ENCODE assay signal across 8 mouse cellular contexts in the genomic region with DNA sequence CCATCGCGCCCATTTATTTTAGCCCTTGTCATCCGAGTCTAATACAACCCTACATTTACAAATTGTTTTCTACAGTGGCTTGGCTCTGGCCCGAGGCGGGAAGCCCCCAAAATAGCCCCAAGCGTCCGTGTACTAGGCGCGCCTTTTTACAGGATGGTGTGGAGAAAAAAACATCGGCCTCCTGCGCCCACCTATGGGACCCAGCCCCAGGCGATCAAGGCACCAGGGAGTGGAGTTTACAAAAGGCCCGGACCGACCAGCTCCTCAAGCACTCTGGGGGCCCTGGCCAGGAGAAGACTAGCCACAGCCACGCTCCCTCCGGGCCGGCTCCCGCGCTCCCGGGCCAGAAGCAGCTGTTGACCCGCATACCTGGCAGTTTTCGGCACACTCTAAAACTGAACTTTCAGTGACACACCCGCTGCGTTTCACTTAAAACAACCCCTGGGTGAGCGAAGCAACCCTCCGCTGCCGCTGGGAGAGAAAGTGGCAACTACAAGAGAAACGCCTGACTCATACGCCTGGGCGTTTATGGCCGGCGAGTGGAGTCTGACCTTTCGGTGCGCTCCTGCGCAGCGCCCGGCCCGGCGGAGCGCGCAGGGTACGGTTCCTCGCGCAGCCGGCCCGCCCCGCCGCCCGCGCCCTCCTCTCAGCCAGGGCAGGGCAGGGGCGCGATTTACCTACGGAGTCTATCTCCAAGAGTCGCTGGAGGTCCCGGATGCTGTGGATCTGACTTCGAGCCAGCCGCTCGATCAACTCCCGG. TPM values are rescaled to one million over a fixed set of nuclear protein-coding genes. Genes with fewer than 3 reads are reported as not detected.
DNase-seq lines count a peak whose midpoint lies in the region; ATAC-seq and TF ChIP-seq lines count a peak whose summit lies in the region.

No protein-coding gene starts in this region.

- peak overlapping the region; percentile 74 for H3K4me3 ChIP-seq in kidney, postnatal 0 days (replicated peaks; ENCODE audit: low read depth, low read length)
- H3K4me3 ChIP-seq in midbrain, embryonic 13.5 days (replicated peaks): peak overlapping the region; percentile 68

- peak overlapping the region; percentile 91 for H3K9ac ChIP-seq in kidney, postnatal 0 days (ENCODE audit: low read depth, low read length)
- H3K9ac ChIP-seq in midbrain, embryonic 13.5 days (replicated peaks): peak overlapping the region; percentile 82; the same call in 1 of the 2 replicates

- H3K4me1 ChIP-seq in kidney, postnatal 0 days (replicated peaks; ENCODE audit: insufficient read depth, low read length): peaks cover 19% of the 10 kb centered on the region
- H3K4me1 ChIP-seq in midbrain, embryonic 13.5 days (replicated peaks): peaks cover 62% of the 10 kb centered on the region

- peak overlapping the region; percentile 97 for H3K27ac ChIP-seq in kidney, postnatal 0 days
- H3K27ac ChIP-seq in midbrain, embryonic 13.5 days: no peak overlapping the region

- peak; percentile 30 to 46 for DNase-seq in cerebellum, postnatal 25 days
- DNase-seq in adrenal gland, postnatal 25 days: peak; percentile 64
- peak; percentile 48 for DNase-seq in gastrocnemius, postnatal 25 days
- peak; percentile 46 for DNase-seq in kidney, postnatal 0 days (ENCODE audit: low spot score)
- no peak for DNase-seq in spleen, postnatal 10 days (ENCODE audit: low spot score in 2 of 2)
- no peak for DNase-seq in frontal cortex, postnatal 10 days (ENCODE audit: low spot score in 2 of 2)

- H3K36me3 ChIP-seq in kidney, postnatal 0 days (ENCODE audit: insufficient read depth, low read length): no peaks in the 10 kb centered on the region
- no peaks in the 10 kb centered on the region for H3K36me3 ChIP-seq in midbrain, embryonic 13.5 days

- 0 out of 2 replicates have a peak, but pooled peaks cover 9% of the 10 kb centered on the region for H3K27me3 ChIP-seq in kidney, postnatal 0 days (ENCODE audit: insufficient read depth, low read length)
- H3K27me3 ChIP-seq in midbrain, embryonic 13.5 days: peaks cover 73% of the 10 kb centered on the region

- 9% methylated on average over 57 of the region's 59 CpGs for WGBS in kidney, postnatal 0 days
- 1% methylated on average over 59 of the region's 59 CpGs for WGBS in midbrain, embryonic 13.5 days

- peak overlapping the region; percentile 94 for H3K4me2 ChIP-seq in kidney, postnatal 0 days (ENCODE audit: low read length)
- H3K4me2 ChIP-seq in midbrain, embryonic 13.5 days (replicated peaks): peak overlapping the region; percentile 95

- H3K9me3 ChIP-seq in kidney, postnatal 0 days (replicated peaks; ENCODE audit: low read length): no peaks in the 10 kb centered on the region
- no peaks in the 10 kb centered on the region for H3K9me3 ChIP-seq in midbrain, embryonic 13.5 days

- no peak for TF ChIP-seq CTCF in kidney, postnatal 0 days (IDR thresholded peaks at IDR 0.05; ENCODE audit: low read depth)

- ATAC-seq in cerebellum, adult (ENCODE audit: insufficient number of reproducible peaks, low FRiP score, low TSS enrichment): no peak
- no peak for ATAC-seq in kidney, postnatal 0 days (replicated peaks; ENCODE audit: low FRiP score, low read depth)
- ATAC-seq in midbrain, embryonic 13.5 days: no peak

RNA-seq across cellular contexts. Expression of a gene that starts 4.4 kb away (rescaled TPM):
- 29.5 and 30.0 TPM in 2 replicates for total RNA-seq in adrenal gland, postnatal 25 days (2021)
- total RNA-seq in gastrocnemius, postnatal 25 days (2021): 10 to 100 TPM; 22.2 to 22.3 TPM
- 75.2 and 77.7 TPM in 2 replicates for polyA plus RNA-seq in kidney, postnatal 0 days (2015; fragmentation: Nextera tagmentation; extraction: Ambion mirVana)
- 7.5 and 8.3 TPM in 2 replicates for polyA plus RNA-seq in midbrain, embryonic 13.5 days (2015; fragmentation: Nextera tagmentation; extraction: Ambion mirVana)

Comparison
In these comparisons a context has a peak if more than half of its experiments do, and no peak if none do; other contexts are left out.
1. DNase-seq: peak in cerebellum, postnatal 25 days (2 of 2), adrenal gland, postnatal 25 days (single experiment), gastrocnemius, postnatal 25 days (single experiment) and kidney, postnatal 0 days (single experiment); none in spleen, postnatal 10 days (0 of 2) and frontal cortex, postnatal 10 days (0 of 2).